Mouse (Mus musculus) retina, adult 2 months (tissue): ENCODE measurements at regions not wholly inside any gene's neighbourhood (a gene's known extent, or its start where the extent isn't known, plus 50 kb on each side); places are given as distances from the start of the nearest gene placed in this dataset.

Experiments
- DNase-seq: peaks from one replicate; pipeline ENCODE4 v3.0.0-alpha.2; 2012; ENCODE audit warnings: low read depth, low spot score

- DNase-seq, result no peak
Measured at GRCm38 (mm10) chr11:17324651-17325050, 67.3 kb downstream of the C1d start.

DNA sequence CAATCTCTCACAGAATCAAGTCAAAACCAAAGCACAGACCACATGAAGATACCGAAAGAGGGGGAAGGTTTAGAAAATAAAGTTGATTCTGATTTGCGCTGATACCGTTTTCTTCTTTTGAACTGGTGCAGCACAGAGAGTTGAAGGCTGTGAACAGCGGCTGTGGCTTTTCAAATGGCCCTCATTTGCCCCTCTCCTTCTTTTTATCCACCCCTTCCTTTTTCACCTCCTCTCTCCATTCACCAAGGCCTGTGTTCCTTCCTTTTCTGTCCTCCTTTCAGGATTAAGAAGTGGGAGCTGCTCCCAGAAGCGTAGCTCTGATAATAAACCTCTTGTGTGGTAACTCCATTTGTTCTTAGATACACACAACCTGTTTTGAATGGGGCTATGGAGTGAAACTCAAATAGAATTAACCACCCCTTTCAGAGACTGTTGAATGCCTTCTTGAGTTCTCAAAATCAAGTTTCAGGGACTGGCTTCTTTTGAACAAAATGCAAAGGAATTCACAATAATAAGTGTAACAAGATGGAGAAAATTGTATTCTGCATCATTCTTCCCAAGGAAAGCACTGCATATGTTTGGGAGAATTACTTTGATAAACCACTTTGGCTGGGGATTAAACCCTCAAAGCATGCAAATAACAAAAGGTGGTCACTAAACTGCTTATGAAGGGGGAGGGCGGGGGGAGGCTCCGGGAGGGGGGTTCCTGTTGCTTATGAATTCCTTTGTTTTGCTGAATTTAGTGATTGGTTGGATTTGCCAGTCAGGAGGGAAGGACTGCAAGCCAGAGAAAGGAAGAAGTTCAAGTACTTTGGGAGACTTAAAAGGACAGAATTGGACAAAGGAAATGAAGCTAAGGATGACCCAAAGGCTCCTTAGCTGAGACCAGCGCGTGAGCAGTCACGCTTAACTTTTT lies 68.6 kb downstream of the C1d start:
- DNase-seq, result no peak

DNA sequence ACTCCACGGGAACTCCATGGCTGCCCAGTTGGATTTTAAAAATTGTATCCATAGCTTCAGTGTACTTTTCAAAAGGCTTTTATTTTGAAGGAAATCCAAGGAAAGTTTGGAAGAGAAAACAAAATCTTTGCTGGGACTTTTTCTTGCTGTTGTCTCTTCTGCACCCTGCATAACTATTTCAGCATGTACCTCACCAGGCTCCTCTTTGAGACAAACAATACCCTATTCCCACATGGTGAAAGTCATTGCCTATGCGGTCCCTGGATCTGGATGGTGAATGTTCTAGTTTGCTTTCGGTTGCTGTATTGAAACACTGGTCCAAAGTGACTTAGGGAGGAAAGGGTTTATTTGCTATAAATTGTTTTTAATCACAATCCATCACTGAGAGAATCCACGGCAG lies 69.3 kb downstream of the C1d start:
- no peak for DNase-seq

- no peak for DNase-seq
Measured at GRCm38 (mm10) chr11:17351476-17351875, 94.1 kb downstream of the C1d start.

GRCm38 (mm10) chr11:17352148-17353130 lies 95.1 kb downstream of the C1d start:
- no peak for DNase-seq

- DNase-seq, result no peak
Measured at GRCm38 (mm10) chr11:17359698-17360254, 102.4 kb downstream of the C1d start.

- DNase-seq, result no peak
Measured at GRCm38 (mm10) chr11:17377859-17378258, 120.5 kb downstream of the C1d start.

DNA sequence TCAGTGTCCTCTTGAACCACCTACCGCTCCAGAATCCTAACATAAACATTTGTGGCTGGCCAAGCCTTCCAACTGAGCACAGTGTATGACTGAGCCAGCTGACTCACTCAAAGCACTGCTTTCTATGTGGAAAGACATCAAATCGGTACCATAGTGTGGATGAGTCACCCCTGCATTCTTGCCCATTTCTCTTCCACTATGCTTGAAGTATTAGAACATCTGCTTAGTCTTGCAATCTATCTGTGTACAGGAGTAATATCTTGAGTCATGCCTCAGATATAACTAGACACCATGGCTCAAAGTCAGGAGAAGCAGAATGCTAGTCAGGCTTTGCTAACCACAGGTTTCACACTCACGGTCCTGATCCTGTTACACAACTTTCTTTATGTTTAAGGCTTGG lies 129.4 kb downstream of the C1d start:
- no peak for DNase-seq

- DNase-seq, result no peak
Measured at GRCm38 (mm10) chr11:17393832-17394231, 136.5 kb downstream of the C1d start.

DNA sequence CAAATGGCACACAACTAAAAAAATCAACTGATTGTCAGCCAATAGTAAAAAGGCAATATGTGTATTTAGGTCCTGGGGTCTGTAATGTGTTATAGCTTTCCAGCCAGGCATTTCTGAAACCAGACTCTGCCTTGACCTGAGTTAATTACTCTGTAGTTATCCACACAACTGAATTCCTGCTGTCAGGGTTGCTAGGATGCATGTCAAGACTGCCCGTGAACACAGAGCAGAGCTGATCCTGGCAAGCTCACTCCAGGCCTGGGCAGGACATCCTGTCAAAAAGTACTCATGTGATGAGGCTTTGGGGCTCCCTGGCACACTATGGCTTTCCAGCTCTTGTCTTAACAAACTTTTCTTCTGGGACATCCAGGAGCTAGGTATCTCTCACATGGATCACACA lies 157.2 kb downstream of the C1d start:
- no peak for DNase-seq

DNA sequence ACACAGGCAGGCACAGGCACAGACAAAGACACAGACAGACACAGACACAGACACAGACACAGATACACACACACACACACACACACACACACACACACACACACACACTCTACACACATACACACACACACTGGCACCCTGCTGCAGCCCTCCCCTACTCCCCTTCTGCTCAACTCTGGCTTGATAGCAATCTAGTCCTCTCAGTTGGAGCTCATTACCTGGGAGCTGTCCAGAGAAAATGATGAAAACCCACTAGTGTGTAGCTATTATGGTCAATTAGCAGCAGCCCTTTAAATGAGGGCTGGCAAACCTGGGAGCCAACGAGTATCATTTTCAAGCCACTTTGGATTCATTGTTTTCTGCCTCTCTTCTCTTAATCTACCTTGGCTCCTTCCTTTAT lies 157.8 kb downstream of the C1d start:
- DNase-seq, result no peak

DNA sequence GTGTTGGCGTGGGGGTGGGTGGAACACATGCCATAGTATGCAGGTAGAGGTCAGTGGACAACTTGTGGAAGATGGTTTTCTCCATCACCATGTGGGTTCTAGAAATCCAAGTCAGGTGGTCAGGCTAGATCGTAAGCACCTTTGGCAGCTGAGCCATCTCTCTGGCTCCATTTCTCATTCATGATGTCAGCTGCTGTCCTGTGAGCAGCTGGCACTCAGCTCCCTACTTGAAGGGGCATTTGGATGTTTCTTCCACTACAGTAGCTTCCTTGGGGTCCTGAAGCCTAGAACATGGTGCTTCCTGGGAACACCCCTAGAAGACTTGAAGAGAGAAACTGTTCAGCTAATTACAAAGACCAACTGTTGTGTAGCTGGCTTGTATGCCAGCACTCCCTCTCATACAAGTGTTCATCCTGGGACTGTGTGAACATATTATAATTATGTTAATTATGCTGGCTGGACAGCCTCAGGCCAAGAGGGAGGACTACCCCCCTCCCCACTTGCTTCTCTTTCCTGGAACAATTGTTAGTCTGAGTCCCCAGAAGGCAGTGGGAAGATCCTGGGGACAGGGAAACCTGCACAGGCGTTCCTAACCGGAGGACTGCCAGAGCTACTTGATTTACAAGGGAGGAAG lies 160.4 kb downstream of the C1d start:
- DNase-seq, result no peak

DNA sequence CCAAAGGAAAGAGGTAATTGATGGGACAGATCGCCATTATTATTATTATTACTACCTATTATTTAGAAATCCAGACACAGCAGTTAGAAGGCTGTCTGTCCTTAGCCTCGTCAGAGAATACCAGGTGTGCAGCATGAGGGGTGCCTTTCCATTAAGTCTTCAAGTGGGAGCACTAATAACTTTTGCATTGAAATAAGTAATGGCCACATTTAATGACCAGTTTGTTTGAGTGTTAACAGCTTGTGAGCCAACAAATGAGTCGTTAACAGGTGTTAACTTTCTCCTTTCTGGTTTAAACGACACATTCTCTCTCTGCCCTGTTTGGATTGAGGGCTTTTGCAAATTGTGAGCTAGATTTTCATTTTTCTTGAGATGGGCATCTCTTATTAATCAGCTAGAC lies 184.8 kb downstream of the C1d start:
- DNase-seq, result no peak

DNA sequence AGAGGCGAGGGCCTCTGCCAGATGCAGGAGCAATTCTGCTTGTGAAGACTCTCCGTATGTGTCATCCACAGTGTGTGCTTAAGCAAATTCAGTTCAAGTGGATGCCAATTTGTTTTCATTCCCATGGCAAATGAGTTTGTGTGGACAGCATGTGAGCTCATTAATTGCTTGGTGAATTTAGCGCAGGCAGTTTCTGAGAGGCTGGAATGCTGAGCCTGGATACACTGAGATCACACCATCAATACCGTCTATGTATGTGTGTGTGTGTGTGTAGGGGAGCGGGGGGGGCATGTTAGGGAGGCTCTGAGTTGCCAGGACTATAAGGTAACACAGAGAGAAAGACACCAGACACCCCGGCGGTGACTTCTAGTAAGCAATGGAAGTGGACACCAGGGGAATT lies 191.9 kb downstream of the C1d start:
- no peak for DNase-seq

GRCm38 (mm10) chr11:17450360-17451045 lies 193.1 kb downstream of the C1d start:
- DNase-seq, result no peak

GRCm38 (mm10) chr11:17451451-17451850 lies 194.1 kb downstream of the C1d start:
- no peak for DNase-seq

GRCm38 (mm10) chr11:17453530-17453929 lies 196.2 kb downstream of the C1d start:
- no peak for DNase-seq

DNA sequence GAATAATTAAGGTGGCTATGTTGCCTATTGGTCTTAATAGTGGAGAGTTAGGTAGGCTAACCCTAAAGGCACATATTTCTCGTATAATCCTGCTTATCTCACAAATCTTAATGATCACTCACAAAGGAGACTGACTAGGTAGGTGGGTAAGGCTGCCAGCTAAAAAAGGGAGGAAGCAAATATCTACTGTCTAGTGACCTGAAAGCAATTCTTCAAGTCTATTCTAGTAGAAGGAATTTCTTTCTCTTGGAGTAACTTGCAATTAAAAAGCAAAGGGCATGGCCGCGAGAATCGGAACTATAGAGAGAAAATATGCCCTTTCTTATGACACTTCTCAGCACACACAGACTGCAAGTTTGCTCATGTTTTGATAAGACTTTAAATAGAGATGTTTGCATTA lies 201.6 kb downstream of the C1d start:
- DNase-seq, result no peak

- DNase-seq, result no peak
Measured at GRCm38 (mm10) chr11:17460024-17460919, 202.9 kb downstream of the C1d start.

GRCm38 (mm10) chr11:17460920-17461279 lies 203.5 kb downstream of the C1d start:
- no peak for DNase-seq
